Mouse (Mus musculus) CD4-positive, CD25-positive, alpha-beta regulatory T cell (primary cell): ENCODE measurements around the gene Grpel1. TPM values are rescaled to one million over a fixed set of nuclear protein-coding genes. Genes with fewer than 3 reads are reported as not detected.

Experiments used
- polyA plus RNA-seq: library from polyadenylated mRNA; unstranded; fragments of 100-300 nt; shearing (Covaris generic); gene quantifications from one replicate; pipeline ENCODE4 v1.2.1, GENCODE M21; 2017

Gene Grpel1
- 36.1 TPM for polyA plus RNA-seq

DNA sequence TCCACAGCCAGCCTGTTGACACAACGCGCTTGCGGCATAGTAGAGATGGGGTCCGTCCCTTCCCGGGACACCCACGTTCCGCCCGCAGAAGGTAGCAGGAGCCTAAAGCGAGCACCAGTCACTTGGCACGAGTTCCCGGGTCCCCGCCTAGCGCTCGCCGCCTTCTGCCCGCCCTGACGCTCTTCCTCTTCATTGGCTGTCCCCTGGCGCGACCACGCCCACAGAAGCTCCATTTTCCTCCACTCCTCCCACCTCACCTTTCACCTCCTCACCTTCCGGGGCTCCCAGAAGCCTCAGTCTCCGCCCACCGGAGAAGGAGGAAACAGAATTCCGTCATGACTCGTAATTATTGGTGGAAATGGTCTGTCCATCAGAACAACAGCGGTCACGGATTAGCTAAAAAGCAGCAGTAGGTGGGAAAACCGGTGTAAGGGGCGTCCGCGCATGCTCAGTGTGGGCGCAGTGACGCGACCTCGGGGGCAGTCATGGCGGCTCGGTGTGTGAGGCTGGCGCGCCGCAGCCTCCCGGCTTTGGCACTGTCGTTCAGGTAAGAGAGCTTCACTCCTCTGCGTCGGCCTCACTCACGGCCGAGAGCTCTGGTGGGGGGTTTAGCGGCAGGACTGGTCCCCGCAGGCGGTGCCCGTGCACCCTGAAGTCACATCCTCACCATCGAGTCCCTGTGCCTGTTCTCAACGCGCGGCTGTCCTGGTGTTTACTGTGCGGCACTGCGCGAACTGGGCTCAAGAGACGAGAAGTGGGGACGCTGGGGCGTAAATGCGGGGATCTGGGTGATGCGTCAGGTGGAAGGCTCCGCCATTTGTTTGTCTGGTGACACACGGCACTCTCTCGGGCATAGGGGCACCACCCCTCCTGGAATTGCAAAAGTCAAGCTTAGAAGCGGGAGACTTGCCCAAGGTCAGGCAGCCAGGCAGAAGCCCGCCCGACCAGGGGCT is at the start of gene Grpel1:
Gene Grpel1, plus strand, starts transcription at position 290 of the 953 bp plus-strand sequence.

GRCm38 (mm10) chr5:36484171-36484990 is 19.6 kb downstream of the Grpel1 start, which contains the start of the genes Tada2b and Ccdc96:
Gene Tada2b (minus strand): TSS chr5:36484285.
Gene Ccdc96 (plus strand): TSS chr5:36484588.

Other genes with a start within 250 kb of the Grpel1 start
- 20.7 TPM for gene Sorcs2, start 66.9 kb upstream of the Grpel1 start, polyA plus RNA-seq
- 21.4 TPM for gene Tada2b, start 19.3 kb downstream of the Grpel1 start, polyA plus RNA-seq
- gene Ccdc96, start 19.6 kb downstream of the Grpel1 start, polyA plus RNA-seq, result 0.08 TPM
- 88.5 TPM for gene Tbc1d14, start 128.3 kb downstream of the Grpel1 start, polyA plus RNA-seq
- 36.8 TPM for gene D5Ertd579e, start 231.0 kb downstream of the Grpel1 start, polyA plus RNA-seq